Mouse (Mus musculus) bone marrow, adult 2 months (tissue): ENCODE results near the gene Aunip.

Source experiments
- CTCF ChIP-seq: fragments of 200-500 bp; IDR thresholded peaks from 2 replicates; pipeline ENCODE4 v1.5.1; 2011; ENCODE audit warnings: low read length, control low read depth; ENCODE audit not compliant: control insufficient read depth, insufficient read depth
- POLR2A ChIP-seq: fragments of 200-500 bp; IDR thresholded peaks from 2 replicates; pipeline ENCODE4 v1.6.1; 2011; ENCODE audit warnings: low read depth, mild to moderate bottlenecking, control low read depth, low read length, borderline replicate concordance; ENCODE audit not compliant: control insufficient read depth

- TF ChIP-seq CTCF = no peak
- no peak for TF ChIP-seq POLR2A
Measured at GRCm38 (mm10) chr4:134497986-134498731, 12.6 kb upstream of the Aunip start.
